Mouse (Mus musculus) heart, embryonic 12.5 days (tissue): Measurements from ENCODE around the gene Chac1. TPM values are rescaled to one million over a fixed set of nuclear protein-coding genes. Genes with fewer than 3 reads are reported as not detected.

ENCODE experiments used
- ATAC-seq: fragments of 200-750 bp; cut with Nextera tagmentation; 2 replicates; pipeline ENCODE4 v1.8.0; 2017; ENCODE audit warnings: moderate TSS enrichment, moderate library complexity; ENCODE audit not compliant: insufficient number of reproducible peaks, low FRiP score
- H3K27ac ChIP-seq: fragments of 300-500 bp; sonication (generic); 2 replicates; pipeline ENCODE4 v1.5.1; 2016; ENCODE audit warnings: mild to moderate bottlenecking, moderate library complexity; ENCODE audit not compliant: poor library complexity, severe bottlenecking
- H3K27me3 ChIP-seq: fragments of 300-500 bp; sonication (generic); replicated peaks from 2 replicates; pipeline ENCODE4 v1.6.1; 2016; ENCODE audit warnings: mild to moderate bottlenecking, moderate library complexity
- H3K36me3 ChIP-seq: fragments of 300-500 bp; sonication (generic); 2 replicates; pipeline ENCODE4 v1.6.1; 2016; ENCODE audit warnings: mild to moderate bottlenecking, moderate library complexity
- H3K4me1 ChIP-seq: fragments of 300-500 bp; sonication (generic); replicated peaks from 2 replicates; pipeline ENCODE4 v1.6.1; 2016; ENCODE audit warnings: mild to moderate bottlenecking
- H3K4me2 ChIP-seq: fragments of 300-500 bp; sonication (generic); 2 replicates; pipeline ENCODE4 v1.6.1; 2016; ENCODE audit warnings: mild to moderate bottlenecking, moderate library complexity
- H3K4me3 ChIP-seq: fragments of 300-500 bp; sonication (generic); 2 replicates; pipeline ENCODE4 v1.5.1; 2016; ENCODE audit warnings: mild to moderate bottlenecking
- H3K9ac ChIP-seq: fragments of 300-500 bp; sonication (generic); 2 replicates; pipeline ENCODE4 v1.6.1; 2016; ENCODE audit warnings: mild to moderate bottlenecking, moderate library complexity
- H3K9me3 ChIP-seq: fragments of 300-500 bp; sonication (generic); replicated peaks from 2 replicates; pipeline ENCODE4 v1.6.1; 2016; ENCODE audit warnings: mild to moderate bottlenecking, moderate library complexity
- whole genome bisulfite sequencing: fragments of 180-500 bp; shearing (Covaris S2); methylation state at CpG from one replicate; pipeline ENCODE4 v1.1.7; 2016; 5-methylcytosine and 5-hydroxymethylcytosine counted together
- polyA plus RNA-seq: library from polyadenylated mRNA; unstranded; fragments of >200 nt; fragmentation: Nextera tagmentation; extraction: Ambion mirVana; gene quantifications from 2 replicates; pipeline ENCODE4 v1.2.1, GENCODE M21; 2016

The Chac1 gene
- polyA plus RNA-seq, 1 experiment from 2014 or later: 0.31 TPM

DNA sequence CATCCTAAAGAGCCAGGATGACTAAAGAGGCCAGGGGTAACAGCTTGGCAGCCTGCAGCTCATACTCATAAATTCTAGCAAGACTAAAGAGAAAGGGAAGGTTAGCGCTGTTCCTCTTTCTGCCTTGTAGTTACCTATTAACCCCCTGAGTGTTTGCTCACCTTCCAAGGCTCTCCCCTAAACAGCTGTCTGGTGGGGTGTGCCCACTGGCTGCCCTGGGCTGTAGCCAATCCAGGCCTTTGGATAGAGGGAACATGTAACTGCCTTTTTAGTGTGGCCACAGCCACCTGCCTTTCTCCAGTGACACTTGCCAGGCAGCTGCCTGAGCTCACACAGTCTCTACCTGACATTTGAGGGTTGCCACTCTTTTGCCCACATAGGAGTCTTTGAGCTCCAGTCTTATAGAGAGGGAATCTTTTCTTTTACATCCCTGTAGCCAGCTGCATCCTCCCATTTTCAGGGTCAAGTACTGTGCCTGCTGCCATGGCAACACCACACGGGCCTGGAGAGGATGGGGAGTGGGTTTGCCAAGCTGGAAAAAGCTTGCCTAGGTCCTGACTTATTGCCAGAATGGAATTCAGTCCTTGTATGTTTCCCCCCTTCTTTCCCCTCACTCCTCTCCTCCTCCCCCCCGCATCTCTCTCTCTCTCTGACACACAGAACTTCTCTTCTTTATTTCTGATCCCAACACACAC, 21.8 kb upstream of the Chac1 start:
- no peak for ATAC-seq
- Histone ChIP-seq H3K4me1 (peaks cover 36% of the 10 kb centered on the region), H3K4me3 (no peak overlapping the region), H3K27me3 (peaks cover 87% of the 10 kb centered on the region), H3K4me2 (peak overlapping the region; percentile 85), H3K9ac (no peak overlapping the region), H3K27ac (no peak overlapping the region), H3K9me3 (no peaks in the 10 kb centered on the region), H3K36me3 (0 out of 2 replicates have a peak, but pooled peaks cover 3% of the 10 kb centered on the region)
- 58% methylated on average over 3 of the region's 3 CpGs for WGBS

DNA sequence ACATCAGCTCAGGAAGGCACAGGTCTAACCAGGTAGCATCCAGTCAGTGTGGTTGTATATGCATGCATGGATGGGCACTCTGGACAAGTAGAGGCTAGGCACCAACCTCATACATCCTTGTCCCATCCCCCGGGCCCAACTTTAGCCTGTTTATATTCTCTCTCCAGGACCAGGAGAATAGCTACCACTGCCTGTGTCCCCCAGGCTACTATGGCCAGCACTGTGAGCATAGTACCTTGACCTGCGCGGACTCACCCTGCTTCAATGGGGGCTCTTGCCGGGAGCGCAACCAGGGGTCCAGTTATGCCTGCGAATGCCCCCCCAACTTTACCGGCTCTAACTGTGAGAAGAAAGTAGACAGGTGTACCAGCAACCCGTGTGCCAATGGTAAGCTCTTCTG, 20.2 kb upstream of the Chac1 start:
- peaks cover 21% of the 10 kb centered on the region for H3K4me1 ChIP-seq

GRCm38 (mm10) chr2:119332177-119332661, 18.8 kb upstream of the Chac1 start:
- peaks cover 11% of the 10 kb centered on the region for H3K4me1 ChIP-seq
- no peak overlapping the region for H3K9ac ChIP-seq
- H3K36me3 ChIP-seq: 0 out of 2 replicates have a peak, but pooled peaks cover 3% of the 10 kb centered on the region
- no peaks in the 10 kb centered on the region for H3K9me3 ChIP-seq
- WGBS: 66% methylated on average over 24 of the region's 24 CpGs
- H3K4me3 ChIP-seq: no peak overlapping the region
- no peak overlapping the region for H3K27ac ChIP-seq
- H3K4me2 ChIP-seq: peak overlapping the region; percentile 19; the same call in 1 of the 2 replicates
- ATAC-seq: no peak
- peaks cover 60% of the 10 kb centered on the region for H3K27me3 ChIP-seq

More for the DNA sequence above, 20.2 kb upstream of the Chac1 start:
- H3K27ac ChIP-seq: no peak overlapping the region
- ATAC-seq: no peak
- H3K27me3 ChIP-seq: peaks cover 74% of the 10 kb centered on the region
- H3K9ac ChIP-seq: no peak overlapping the region
- H3K9me3 ChIP-seq: no peaks in the 10 kb centered on the region
- no peak overlapping the region for H3K4me2 ChIP-seq
- 0 out of 2 replicates have a peak, but pooled peaks cover 3% of the 10 kb centered on the region for H3K36me3 ChIP-seq
- no peak overlapping the region for H3K4me3 ChIP-seq
- WGBS: 86% methylated on average over 8 of the region's 8 CpGs

DNA sequence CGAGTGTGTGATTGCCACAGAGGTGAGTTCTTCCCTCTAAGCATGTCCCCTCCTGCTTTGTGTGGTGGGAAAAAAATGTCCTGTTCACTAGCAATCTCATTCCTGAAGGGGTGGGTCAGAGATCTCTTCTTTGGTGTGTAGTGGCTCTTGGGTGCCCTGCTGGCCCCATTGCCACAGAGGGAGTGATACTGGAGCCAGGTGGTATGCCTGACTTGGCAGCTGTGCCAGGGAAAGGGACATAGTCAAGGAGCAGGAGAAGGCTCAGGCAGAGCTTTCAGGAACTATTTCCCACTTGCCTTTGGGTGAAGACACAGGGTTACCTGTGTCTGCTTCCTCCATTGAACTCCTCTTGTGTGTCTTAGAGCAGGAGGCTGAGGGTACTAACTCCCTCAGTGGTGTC, 16.9 kb upstream of the Chac1 start:
- Histone ChIP-seq H3K4me3 (no peak overlapping the region), H3K27ac (no peak overlapping the region), H3K4me1 (peaks cover 17% of the 10 kb centered on the region)

DNA sequence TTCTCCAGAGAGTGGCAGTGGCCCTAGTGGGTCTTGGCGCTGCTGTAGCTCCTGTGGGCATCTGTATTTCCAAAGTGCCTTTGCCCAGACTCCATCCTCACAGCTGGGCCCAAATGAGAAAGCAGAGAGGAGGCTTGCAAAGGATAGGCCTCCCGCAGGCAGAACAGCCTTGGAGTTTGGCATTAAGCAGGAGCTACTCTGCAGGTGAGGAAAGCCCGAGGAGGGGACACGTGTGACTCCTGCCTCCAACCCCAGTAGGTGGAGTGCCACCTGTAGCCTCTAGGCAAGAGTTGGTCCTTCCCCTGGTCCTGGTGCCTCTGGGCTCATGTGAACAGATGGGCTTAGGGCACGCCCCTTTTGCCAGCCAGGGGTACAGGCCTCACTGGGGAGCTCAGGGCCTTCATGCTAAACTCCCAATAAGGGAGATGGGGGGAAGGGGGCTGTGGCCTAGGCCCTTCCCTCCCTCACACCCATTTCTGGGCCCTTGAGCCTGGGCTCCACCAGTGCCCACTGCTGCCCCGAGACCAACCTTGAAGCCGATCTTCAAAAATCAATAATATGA, 16.0 kb upstream of the Chac1 start:
- Histone ChIP-seq H3K4me2 (no peak overlapping the region), H3K4me3 (no peak overlapping the region), H3K9ac (no peak overlapping the region), H3K9me3 (no peaks in the 10 kb centered on the region), H3K4me1 (peaks cover 13% of the 10 kb centered on the region), H3K27ac (no peak overlapping the region), H3K36me3 (0 out of 2 replicates have a peak, but pooled peaks cover 3% of the 10 kb centered on the region), H3K27me3 (peaks cover 33% of the 10 kb centered on the region)
- ATAC-seq: no peak
- 68% methylated on average over 7 of the region's 7 CpGs for WGBS

More for the DNA sequence above, 16.9 kb upstream of the Chac1 start:
- 38% methylated on average over 1 of the region's 1 CpGs for WGBS
- no peak for ATAC-seq
- Histone ChIP-seq H3K36me3 (0 out of 2 replicates have a peak, but pooled peaks cover 3% of the 10 kb centered on the region), H3K9ac (no peak overlapping the region), H3K4me2 (peak overlapping the region; percentile 44), H3K9me3 (no peaks in the 10 kb centered on the region), H3K27me3 (peaks cover 42% of the 10 kb centered on the region)

GRCm38 (mm10) chr2:119335535-119335934, 15.5 kb upstream of the Chac1 start:
- Histone ChIP-seq H3K4me3 (no peak overlapping the region), H3K4me2 (no peak overlapping the region)

DNA sequence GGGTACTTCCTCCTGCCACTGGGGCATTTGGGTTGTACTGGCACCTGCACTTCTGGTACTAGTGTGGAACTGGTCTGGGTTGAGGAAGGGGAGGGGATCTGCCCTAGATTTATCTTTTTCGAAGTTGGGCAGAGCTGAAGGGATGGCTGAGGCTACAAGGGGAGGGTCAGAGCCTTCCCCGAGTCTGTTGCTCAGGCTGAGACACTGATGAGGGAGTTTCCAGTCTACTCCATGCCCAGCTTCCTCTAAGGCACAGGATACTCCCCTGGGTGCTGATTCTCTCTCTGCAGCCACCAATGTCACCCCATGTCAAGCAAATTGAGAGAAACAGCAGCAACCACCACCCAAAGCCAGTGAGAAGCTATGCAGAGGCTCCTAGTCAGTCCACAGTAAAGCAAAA, 15.0 kb upstream of the Chac1 start:
- peaks cover 24% of the 10 kb centered on the region for H3K27me3 ChIP-seq
- no peak overlapping the region for H3K9ac ChIP-seq
- H3K4me1 ChIP-seq: peaks cover 13% of the 10 kb centered on the region
- no peaks in the 10 kb centered on the region for H3K9me3 ChIP-seq
- H3K4me2 ChIP-seq: peak overlapping the region; percentile 11; the same call in 1 of the 2 replicates
- H3K4me3 ChIP-seq: no peak overlapping the region
- no peaks in the 10 kb centered on the region for H3K36me3 ChIP-seq
- peak overlapping the region; percentile 57 for H3K27ac ChIP-seq
- 60% methylated on average over 2 of the region's 2 CpGs for WGBS
- ATAC-seq: no peak

More at GRCm38 (mm10) chr2:119335535-119335934, 15.5 kb upstream of the Chac1 start:
- Histone ChIP-seq H3K9me3 (no peaks in the 10 kb centered on the region), H3K27ac (peak overlapping the region; percentile 57), H3K36me3 (0 out of 2 replicates have a peak, but pooled peaks cover 1% of the 10 kb centered on the region), H3K27me3 (peaks cover 28% of the 10 kb centered on the region), H3K9ac (no peak overlapping the region), H3K4me1 (peaks cover 13% of the 10 kb centered on the region)
- no peak for ATAC-seq
- 65% methylated on average over 1 of the region's 1 CpGs for WGBS

DNA sequence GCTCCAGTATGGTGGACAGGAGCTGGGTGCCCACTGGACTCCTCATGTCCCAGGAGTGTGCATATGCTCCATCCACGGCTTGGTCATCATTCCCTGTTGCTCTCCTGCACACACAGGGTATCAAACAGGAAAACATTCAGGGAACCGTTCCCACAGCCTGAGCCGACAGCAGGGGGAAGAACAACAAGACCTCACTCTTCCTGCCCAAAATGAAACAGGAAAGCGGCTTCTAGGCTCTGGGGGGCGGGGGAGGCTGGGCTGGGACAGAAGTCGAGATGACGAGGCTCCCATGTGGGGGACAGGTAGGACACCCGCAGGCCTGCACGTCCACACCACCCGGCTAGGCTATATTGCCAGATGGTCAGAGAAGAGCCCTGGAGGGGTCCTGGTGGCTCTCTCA, 14.6 kb upstream of the Chac1 start:
- Histone ChIP-seq H3K4me1 (peaks cover 13% of the 10 kb centered on the region), H3K36me3 (no peaks in the 10 kb centered on the region), H3K9ac (no peak overlapping the region), H3K9me3 (no peaks in the 10 kb centered on the region), H3K27ac (peak overlapping the region; percentile 73), H3K27me3 (peaks cover 19% of the 10 kb centered on the region), H3K4me2 (peak overlapping the region; percentile 11; the same call in 1 of the 2 replicates), H3K4me3 (no peak overlapping the region)
- ATAC-seq: peak; percentile 30
- WGBS: 54% methylated on average over 10 of the region's 10 CpGs

DNA sequence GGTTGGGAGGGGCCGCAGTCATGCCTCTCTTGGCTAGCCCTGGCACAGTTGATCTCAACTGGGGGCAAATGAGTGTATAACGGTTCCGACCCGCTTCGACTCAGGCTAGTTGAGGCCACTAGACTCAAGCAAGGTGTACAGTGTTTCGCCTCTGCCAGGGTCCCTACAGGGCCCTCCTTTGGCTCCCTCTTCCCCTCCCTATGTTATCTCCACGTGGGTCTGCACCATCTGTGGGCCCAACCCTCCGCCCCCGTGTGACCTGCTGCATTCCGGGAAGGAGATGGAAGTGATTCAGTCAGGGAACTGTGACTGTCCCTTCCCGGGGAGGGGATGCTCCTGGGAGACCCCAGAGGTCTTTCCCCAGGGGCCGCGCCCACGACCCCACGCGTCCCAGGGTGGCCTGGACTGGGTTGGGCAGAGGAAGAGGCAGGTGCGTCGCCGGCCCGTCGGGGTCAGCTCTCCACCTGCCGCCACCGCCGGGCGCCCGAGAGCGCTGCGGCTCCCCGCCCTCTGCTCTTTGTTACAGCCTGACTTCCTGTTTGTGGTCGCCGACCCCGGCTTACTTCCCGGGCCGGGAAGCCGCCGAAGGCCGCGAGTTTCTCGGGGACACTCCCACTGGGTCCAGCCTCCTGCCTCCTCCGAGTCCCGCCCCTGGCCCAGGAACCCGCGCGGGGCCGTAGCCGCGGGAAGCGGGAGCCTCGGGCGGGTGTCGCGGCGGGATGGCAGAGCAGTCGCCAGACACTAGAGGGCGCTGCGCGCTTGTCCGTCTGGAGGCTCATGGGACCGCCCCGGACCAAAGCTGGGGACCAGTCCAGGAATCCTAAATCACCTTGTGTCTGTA, 13.4 kb upstream of the Chac1 start:
- Histone ChIP-seq H3K4me1 (peaks cover 13% of the 10 kb centered on the region), H3K27ac (peak overlapping the region; percentile 84), H3K4me2 (peak overlapping the region; percentile 93), H3K9me3 (no peaks in the 10 kb centered on the region), H3K27me3 (peaks cover 7% of the 10 kb centered on the region), H3K9ac (peak overlapping the region; percentile 84), H3K36me3 (no peaks in the 10 kb centered on the region), H3K4me3 (peak overlapping the region; percentile 70)
- peak; percentile 76 for ATAC-seq
- WGBS: 7% methylated on average over 60 of the region's 60 CpGs

DNA sequence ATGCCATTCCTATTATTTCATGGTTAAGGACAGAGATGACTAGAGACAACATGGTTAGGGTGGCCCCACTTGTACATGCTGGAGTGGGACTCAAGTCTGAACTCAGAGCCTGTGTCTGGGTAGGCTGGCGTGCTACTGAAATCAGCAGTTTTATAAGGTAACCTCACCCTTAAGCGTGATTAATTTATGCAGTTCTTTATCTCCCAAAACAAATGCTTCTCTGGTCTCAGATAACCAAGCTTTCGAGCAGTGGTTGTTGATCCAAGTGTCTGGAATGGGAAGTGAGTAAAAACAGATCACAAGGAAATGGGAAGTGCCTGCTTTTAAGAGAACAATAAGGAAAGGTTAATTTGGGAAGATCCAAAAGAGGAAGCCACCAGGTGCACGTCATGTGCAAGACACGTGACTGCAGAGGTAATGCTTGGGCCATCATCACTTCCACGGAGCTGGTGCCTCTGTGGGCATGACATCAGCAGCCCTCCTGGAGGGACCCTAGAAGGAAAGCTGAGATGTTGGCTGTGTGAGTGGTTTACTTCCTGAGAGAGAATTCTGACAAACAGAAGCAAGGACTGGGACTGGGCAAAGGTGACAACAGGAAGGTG, 6.4 kb upstream of the Chac1 start:
- no peaks in the 10 kb centered on the region for H3K27me3 ChIP-seq
- no peak overlapping the region for H3K4me2 ChIP-seq
- no peak overlapping the region for H3K27ac ChIP-seq
- H3K4me3 ChIP-seq: no peak overlapping the region
- no peaks in the 10 kb centered on the region for H3K36me3 ChIP-seq
- no peaks in the 10 kb centered on the region for H3K9me3 ChIP-seq
- no peak overlapping the region for H3K9ac ChIP-seq
- peak; percentile 39; the same call in 1 of the 2 replicates for ATAC-seq
- 0 out of 2 replicates have a peak, but pooled peaks cover 5% of the 10 kb centered on the region for H3K4me1 ChIP-seq
- WGBS: 26% methylated on average over 6 of the region's 6 CpGs
